Mouse (Mus musculus) midbrain, embryonic 13.5 days (tissue): Measurements from ENCODE around the gene Pigr. TPM values are rescaled to one million over a fixed set of nuclear protein-coding genes. Genes with fewer than 3 reads are reported as not detected.

ENCODE experiments used
- ATAC-seq: fragments of 200-750 bp; cut with Nextera tagmentation; 2 replicates; pipeline ENCODE4 v1.8.0; 2017; ENCODE audit warnings: mild to moderate bottlenecking, moderate TSS enrichment, moderate library complexity
- H3K27ac ChIP-seq: fragments of 300-500 bp; sonication (generic); 2 replicates; pipeline ENCODE4 v1.5.1; 2015; ENCODE audit warnings: inconsistent platforms, mild to moderate bottlenecking, moderate library complexity
- H3K27me3 ChIP-seq: fragments of 300-500 bp; sonication (generic); 2 replicates; pipeline ENCODE4 v1.6.1; 2015; ENCODE audit warnings: mild to moderate bottlenecking, inconsistent platforms
- H3K36me3 ChIP-seq: fragments of 300-500 bp; sonication (generic); 2 replicates; pipeline ENCODE4 v1.6.1; 2015; ENCODE audit warnings: mild to moderate bottlenecking, inconsistent platforms
- H3K4me1 ChIP-seq: fragments of 300-500 bp; sonication (generic); replicated peaks from 2 replicates; pipeline ENCODE4 v1.6.1; 2015; ENCODE audit warnings: inconsistent platforms
- H3K4me2 ChIP-seq: fragments of 300-500 bp; sonication (generic); replicated peaks from 2 replicates; pipeline ENCODE4 v1.6.1; 2015; ENCODE audit warnings: moderate library complexity, mild to moderate bottlenecking, inconsistent platforms
- H3K4me3 ChIP-seq: fragments of 300-500 bp; sonication (generic); replicated peaks from 2 replicates; pipeline ENCODE4 v1.5.1; 2015; ENCODE audit warnings: mild to moderate bottlenecking, inconsistent platforms
- H3K9ac ChIP-seq: fragments of 300-500 bp; sonication (generic); replicated peaks from 2 replicates; pipeline ENCODE4 v1.6.1; 2015; ENCODE audit warnings: mild to moderate bottlenecking, inconsistent platforms
- H3K9me3 ChIP-seq: fragments of 300-500 bp; sonication (generic); 2 replicates; pipeline ENCODE4 v1.6.1; 2016; ENCODE audit warnings: mild to moderate bottlenecking, inconsistent platforms
- WGBS: fragments of 180-500 bp; shearing (Covaris S2); methylation state at CpG from one replicate; pipeline ENCODE4 v1.1.7; 2015; 5-methylcytosine and 5-hydroxymethylcytosine counted together
- polyA plus RNA-seq: library from polyadenylated mRNA; unstranded; fragments of >200 nt; fragmentation: Nextera tagmentation; extraction: Ambion mirVana; gene quantifications from 2 replicates; pipeline ENCODE4 v1.2.1, GENCODE M21; 2015

The Pigr gene
- polyA plus RNA-seq, 1 experiment from 2014 or later = not detected

DNA sequence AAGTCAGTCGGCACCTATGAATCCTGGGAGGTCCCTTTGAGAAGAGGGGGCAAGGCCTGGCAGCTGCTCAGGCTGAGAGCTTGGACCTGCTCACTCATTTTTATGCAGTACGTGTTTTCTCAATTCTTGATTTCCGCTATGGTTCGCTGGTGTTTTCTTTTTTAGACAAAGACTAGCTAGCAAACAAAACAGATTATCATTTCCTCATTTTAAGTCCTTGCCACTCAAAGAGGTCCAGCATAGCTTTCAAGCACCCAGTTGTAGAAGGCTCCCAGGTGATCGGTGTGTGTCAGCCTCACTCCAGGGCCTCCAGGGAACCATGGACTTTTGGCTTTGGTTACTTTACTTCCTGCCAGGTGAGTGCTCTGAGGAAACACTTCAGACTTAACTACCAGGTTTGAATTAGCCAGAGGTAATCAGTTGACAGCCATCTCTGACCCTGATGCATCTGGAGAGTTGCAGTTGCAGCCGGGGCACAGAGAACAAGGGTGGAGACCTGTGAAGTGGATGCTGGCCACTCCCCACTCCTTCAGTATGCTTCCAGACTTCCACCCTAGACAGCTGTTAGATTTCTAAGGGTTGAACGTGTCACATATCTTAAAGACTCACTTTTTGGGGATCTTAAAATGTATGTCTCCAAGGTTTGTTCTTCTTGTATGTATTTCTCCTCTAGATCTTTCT, 39.2 kb downstream of the Pigr start, which contains the start of gene Fcmr:
TSS of gene Fcmr (plus strand) at position 129 of the 681 bp plus-strand sequence.
- no peak within 1 kb of the TSS for H3K9ac ChIP-seq
- no peaks in the 10 kb centered on the region for H3K4me1 ChIP-seq
- H3K9me3 ChIP-seq = no peaks in the 10 kb centered on the region
- no peak within 1 kb of the TSS for H3K27ac ChIP-seq
- no peaks in the 10 kb centered on the region for H3K36me3 ChIP-seq
- H3K4me2 ChIP-seq = no peak within 1 kb of the TSS
- H3K4me3 ChIP-seq = no peak within 1 kb of the TSS
- 78% methylated on average over 7 of the region's 7 CpGs for WGBS
- H3K27me3 ChIP-seq = no peaks in the 10 kb centered on the region
- no peak for ATAC-seq

DNA sequence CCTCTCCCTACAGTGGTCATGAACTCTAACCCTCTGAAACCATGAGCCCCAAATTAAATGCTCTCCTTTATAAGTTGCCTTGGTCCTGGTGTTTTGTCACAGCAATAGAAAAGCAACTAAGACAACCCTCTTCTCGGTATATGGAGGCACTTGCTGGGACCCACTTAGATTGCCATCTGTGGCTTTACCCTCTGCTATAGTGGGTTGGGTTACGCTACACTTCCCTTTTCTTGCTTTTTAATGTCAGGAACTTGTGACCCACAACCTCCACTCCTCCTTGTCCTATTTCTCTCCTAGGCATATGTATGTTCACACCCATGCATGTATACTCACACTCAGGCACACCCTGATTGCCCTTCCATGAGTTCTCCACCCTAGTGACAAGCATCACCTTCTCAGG, 46.4 kb downstream of the Pigr start:
- H3K4me3 ChIP-seq = no peak overlapping the region
- H3K36me3 ChIP-seq = no peaks in the 10 kb centered on the region
- H3K4me2 ChIP-seq = no peak overlapping the region
- ATAC-seq = no peak
- H3K9me3 ChIP-seq = no peaks in the 10 kb centered on the region
- WGBS = 95% methylated on average over 2 of the region's 2 CpGs
- peaks cover 8% of the 10 kb centered on the region for H3K27me3 ChIP-seq
- no peak overlapping the region for H3K27ac ChIP-seq
- H3K4me1 ChIP-seq = peaks cover under 1% of the 10 kb centered on the region; the same call in 1 of the 2 replicates
- H3K9ac ChIP-seq = no peak overlapping the region

DNA sequence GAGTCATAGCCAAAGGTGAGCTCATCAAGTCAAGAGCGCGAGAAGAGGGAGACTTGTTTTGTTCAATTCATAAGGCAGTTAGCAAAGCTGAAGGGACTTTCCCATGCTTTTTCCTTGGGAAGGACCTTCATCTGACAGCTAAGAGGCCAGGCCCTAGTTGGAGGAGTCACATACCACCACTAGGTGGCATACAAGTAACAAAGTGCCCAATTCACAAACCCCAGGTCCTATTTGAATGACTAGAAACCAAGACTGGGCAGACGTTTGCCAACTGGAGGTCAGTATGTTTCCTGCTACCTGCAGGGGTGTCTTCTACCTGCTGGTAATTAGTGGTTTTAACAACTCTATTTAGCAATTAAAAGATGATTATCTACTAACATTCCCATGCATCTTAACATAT, 48.7 kb downstream of the Pigr start:
- Histone ChIP-seq H3K4me2 (no peak overlapping the region), H3K4me1 (peaks cover 6% of the 10 kb centered on the region; the same call in 1 of the 2 replicates), H3K36me3 (no peaks in the 10 kb centered on the region), H3K9me3 (no peaks in the 10 kb centered on the region), H3K4me3 (no peak overlapping the region), H3K9ac (no peak overlapping the region), H3K27ac (no peak overlapping the region), H3K27me3 (peaks cover 26% of the 10 kb centered on the region)
- 46% methylated on average over 3 of the region's 3 CpGs for WGBS
- ATAC-seq = no peak

DNA sequence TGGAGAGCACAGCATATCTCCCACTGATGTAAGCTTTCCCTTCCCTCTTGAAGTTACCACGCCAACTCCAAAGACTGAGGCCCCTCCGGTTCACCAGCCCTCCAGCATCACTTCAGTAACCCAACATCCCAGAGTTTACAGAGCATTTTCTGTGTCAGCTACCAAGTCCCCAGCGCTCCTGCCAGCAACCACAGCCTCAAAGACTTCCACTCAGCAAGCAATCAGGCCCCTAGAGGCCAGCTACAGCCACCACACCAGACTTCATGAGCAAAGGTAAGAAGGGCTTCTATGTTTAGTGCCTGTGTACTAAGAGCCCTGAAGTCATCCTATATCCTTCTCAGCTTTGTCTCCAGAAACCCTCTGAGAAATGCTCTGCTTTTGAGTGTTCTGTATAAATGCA, 49.4 kb downstream of the Pigr start:
- Histone ChIP-seq H3K36me3 (no peaks in the 10 kb centered on the region), H3K9ac (no peak overlapping the region), H3K9me3 (no peaks in the 10 kb centered on the region), H3K27ac (no peak overlapping the region), H3K27me3 (peaks cover 26% of the 10 kb centered on the region), H3K4me1 (peaks cover 6% of the 10 kb centered on the region; the same call in 1 of the 2 replicates), H3K4me3 (no peak overlapping the region), H3K4me2 (no peak overlapping the region)
- 72% methylated on average over 3 of the region's 3 CpGs for WGBS
- ATAC-seq = no peak

DNA sequence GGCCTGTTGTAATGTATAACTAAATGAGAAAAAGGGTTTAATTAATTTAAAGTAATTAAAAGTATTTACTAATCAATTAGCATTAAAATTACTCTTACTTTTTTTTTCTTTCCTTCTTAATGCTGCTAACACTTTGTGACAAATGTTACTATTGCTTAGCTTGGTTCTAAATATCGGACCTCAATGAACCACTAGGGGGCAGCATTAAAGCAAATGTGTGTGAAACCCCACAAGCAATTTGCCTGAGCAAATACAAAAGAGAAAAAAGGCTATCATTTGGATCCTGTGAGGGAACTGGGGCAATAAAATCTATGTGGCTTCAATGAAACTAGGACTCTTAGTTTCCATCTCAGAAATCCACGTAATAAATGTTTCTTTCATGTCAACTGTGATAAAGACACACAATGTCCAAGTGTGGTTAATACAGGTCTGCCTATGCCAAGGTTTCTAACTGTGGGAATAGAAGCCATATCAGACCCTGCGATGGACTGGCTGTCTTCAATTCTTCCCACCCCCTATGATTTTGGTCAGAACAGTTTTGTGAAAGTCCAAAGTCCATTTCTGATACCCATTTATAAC, 50.5 kb downstream of the Pigr start:
- WGBS = 29% methylated on average over 3 of the region's 3 CpGs
- no peak for ATAC-seq
- Histone ChIP-seq H3K9me3 (no peaks in the 10 kb centered on the region), H3K4me2 (no peak overlapping the region), H3K9ac (no peak overlapping the region), H3K4me3 (no peak overlapping the region), H3K27me3 (peaks cover 26% of the 10 kb centered on the region), H3K36me3 (no peaks in the 10 kb centered on the region), H3K27ac (no peak overlapping the region), H3K4me1 (peaks cover 6% of the 10 kb centered on the region; the same call in 1 of the 2 replicates)

DNA sequence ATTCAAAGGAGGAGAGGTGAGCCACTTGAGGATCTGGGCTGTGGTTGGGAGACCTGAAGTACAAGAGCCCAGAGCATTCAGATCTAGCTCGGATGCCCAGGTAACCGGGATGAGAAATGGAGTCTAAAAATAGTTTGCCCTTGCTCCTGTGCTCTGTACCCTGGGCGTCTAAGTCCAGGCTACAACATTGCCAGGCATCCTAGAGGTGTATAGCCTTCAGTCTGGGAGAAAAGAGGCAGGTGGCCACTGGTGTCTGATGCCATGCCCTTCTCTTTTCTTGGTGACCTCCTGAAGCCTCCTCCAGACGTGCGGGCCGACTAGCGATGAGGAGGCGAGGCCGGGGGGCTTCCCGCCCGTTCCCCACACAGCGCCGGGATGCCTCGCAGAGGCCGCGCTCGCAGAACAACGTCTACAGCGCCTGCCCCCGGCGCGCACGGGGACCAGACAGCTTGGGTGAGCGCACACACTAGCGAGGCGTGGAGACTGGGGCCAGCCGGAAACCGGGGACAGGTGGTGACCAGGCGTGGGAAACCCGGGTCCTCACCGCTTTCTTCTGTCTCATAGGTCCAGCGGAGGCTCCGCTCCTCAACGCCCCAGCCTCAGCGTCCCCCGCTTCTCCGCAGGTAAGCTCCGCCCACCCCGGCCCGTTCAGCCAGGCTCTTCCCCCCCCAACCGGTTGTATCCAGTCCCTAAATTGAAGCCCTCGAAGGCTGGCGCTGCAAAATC, 51.6 kb downstream of the Pigr start:
- WGBS = 3% methylated on average over 43 of the region's 43 CpGs

DNA sequence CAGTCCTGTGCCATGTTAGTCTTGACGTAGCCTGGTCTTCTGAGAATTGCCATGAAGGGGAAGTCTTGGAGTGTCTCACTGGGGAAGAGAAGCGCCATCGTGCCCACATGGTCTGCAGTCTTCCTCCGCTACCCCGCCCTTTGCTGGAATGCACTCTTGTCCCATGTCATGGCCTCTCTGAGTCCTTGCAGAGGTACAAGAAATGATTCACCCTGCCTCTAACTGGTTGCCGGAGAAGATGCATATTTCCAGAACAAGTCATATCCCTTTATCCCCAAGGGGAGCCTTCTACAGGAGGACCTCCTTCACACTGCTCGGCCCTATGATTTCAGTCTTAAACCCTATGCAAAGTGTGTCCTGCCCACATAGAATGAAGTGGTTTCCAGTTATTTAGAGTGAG, 53.4 kb downstream of the Pigr start:
- WGBS = 94% methylated on average over 7 of the region's 7 CpGs
- no peaks in the 10 kb centered on the region for H3K36me3 ChIP-seq
- ATAC-seq = no peak

More for the DNA sequence above, 51.6 kb downstream of the Pigr start:
- Histone ChIP-seq H3K27ac (no peak overlapping the region), H3K9me3 (no peaks in the 10 kb centered on the region), H3K4me1 (peaks cover 6% of the 10 kb centered on the region; the same call in 1 of the 2 replicates), H3K27me3 (peaks cover 26% of the 10 kb centered on the region), H3K9ac (peak overlapping the region; percentile 60), H3K4me3 (peak overlapping the region; percentile 49), H3K4me2 (peak overlapping the region; percentile 82), H3K36me3 (no peaks in the 10 kb centered on the region)
- peak; percentile 79 for ATAC-seq

DNA sequence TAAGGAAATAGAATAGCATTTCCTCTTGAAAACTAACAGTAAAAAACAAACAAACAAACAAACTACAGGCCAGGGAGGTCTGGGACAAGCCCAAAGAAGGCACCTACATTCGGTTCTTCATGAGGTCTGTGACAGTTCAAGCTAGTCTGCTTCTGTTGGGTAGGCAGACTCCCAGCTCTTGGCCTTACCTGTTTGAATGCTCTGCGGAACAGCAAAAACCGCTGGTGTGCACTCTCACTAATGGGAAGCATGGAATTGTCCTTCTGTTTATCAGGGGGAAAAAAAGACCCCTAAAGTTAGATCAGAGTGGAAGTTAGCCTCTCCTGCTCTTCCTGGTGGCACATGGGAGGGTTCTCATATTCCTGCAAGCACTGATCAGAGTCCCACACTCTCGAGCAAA, 56.7 kb downstream of the Pigr start:
- Histone ChIP-seq H3K9ac (no peak overlapping the region), H3K4me3 (no peak overlapping the region), H3K4me1 (peaks cover 3% of the 10 kb centered on the region; the same call in 1 of the 2 replicates), H3K9me3 (no peaks in the 10 kb centered on the region), H3K36me3 (no peaks in the 10 kb centered on the region), H3K4me2 (no peak overlapping the region), H3K27me3 (peaks cover 15% of the 10 kb centered on the region), H3K27ac (no peak overlapping the region)
- WGBS = 86% methylated on average over 4 of the region's 4 CpGs
- ATAC-seq = no peak

More for the DNA sequence above, 53.4 kb downstream of the Pigr start:
- H3K9me3 ChIP-seq = no peaks in the 10 kb centered on the region
- H3K4me3 ChIP-seq = no peak overlapping the region
- peaks cover 26% of the 10 kb centered on the region for H3K27me3 ChIP-seq
- H3K4me1 ChIP-seq = peaks cover 6% of the 10 kb centered on the region; the same call in 1 of the 2 replicates
- H3K9ac ChIP-seq = no peak overlapping the region
- no peak overlapping the region for H3K27ac ChIP-seq
- no peak overlapping the region for H3K4me2 ChIP-seq

DNA sequence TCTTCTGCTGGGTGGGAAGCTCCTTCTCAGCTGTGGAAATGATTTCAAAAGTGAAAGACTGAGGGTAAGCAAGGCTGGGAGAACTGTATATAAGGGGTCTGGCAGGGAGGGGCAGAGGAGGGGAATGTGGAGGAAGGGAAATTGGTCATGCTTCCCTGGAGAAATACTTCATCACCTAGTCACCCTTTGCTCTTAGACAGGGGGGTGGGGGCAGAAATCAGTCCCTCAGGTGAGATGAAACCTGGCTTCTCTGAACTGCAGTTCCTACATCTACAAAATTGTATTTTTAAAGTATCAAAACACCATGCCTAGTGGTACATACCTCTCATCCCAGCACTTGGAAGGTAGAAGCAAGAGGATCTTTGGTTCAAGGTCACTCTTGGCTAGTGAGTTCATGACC, 60.9 kb downstream of the Pigr start, which contains the start of gene Il24:
TSS of gene Il24 (minus strand) at position 101 of the 400 bp plus-strand sequence.
- no peak within 1 kb of the TSS for H3K27ac ChIP-seq
- no peaks in the 10 kb centered on the region for H3K27me3 ChIP-seq
- H3K4me2 ChIP-seq = no peak within 1 kb of the TSS
- no peak for ATAC-seq
- H3K36me3 ChIP-seq = no peaks in the 10 kb centered on the region
- H3K9me3 ChIP-seq = no peaks in the 10 kb centered on the region
- no peaks in the 10 kb centered on the region for H3K4me1 ChIP-seq
- no peak within 1 kb of the TSS for H3K4me3 ChIP-seq
- H3K9ac ChIP-seq = no peak within 1 kb of the TSS

DNA sequence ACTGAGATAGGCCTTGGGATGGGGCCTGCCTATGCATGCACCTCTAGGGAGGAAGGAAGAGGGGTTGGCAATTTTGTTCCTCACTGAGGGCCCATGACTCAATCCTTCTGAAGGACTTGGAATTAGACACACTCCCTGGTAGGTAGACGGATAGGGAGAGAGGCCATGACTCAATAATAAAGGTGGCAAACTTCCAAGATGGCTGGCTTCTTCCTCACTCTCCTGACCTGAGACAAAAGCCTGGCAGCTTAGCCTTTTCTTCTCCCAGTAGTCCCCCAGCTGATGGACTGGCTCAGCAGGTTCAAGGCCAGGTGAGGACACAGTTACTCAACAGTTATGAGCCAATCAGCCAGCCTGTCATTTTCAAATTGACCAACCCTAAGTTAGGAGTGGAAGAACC, 66.0 kb downstream of the Pigr start:
- no peaks in the 10 kb centered on the region for H3K36me3 ChIP-seq
- ATAC-seq = no peak
- no peaks in the 10 kb centered on the region for H3K4me1 ChIP-seq
- H3K27ac ChIP-seq = no peak overlapping the region
- no peak overlapping the region for H3K4me2 ChIP-seq
- no peaks in the 10 kb centered on the region for H3K9me3 ChIP-seq
- WGBS = 80% methylated on average over 1 of the region's 1 CpGs
- no peak overlapping the region for H3K9ac ChIP-seq
- H3K27me3 ChIP-seq = no peaks in the 10 kb centered on the region
- H3K4me3 ChIP-seq = no peak overlapping the region

DNA sequence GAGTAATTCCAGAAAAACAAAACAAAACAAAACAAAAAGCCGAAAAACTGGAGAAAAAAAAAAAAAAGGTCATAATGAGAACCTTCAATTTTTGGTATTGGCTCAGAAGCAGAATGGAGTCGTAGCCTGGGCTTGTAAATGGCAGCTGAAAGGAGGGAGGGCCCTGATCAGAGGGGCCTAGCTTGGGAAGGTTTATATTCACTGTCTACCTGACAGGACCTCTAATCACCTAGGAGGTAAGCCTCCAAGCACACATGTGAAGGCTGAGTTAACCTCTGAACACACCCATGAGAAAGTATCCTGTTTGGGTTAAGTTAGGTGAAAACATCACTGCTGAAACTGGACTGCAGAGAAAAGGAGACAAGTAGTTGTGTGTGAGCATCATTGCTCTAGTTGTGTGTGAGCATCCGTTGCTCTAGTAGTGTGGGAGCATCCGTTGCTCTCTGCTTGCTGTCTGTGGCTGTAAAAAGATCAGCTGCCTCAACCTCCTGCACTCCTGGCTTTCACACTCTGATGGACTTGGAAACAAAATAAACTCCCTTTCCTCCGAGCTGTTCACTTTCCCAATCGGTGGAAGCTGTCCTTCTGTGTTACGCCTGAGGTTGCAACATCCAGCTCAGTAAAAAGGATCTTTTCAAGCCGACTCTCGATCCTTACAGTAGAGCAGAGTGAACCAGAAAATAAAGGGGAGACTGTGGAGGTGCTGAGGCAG, 67.0 kb downstream of the Pigr start:
- H3K4me2 ChIP-seq = no peak overlapping the region
- no peaks in the 10 kb centered on the region for H3K4me1 ChIP-seq
- H3K36me3 ChIP-seq = no peaks in the 10 kb centered on the region
- 69% methylated on average over 9 of the region's 9 CpGs for WGBS
- H3K9me3 ChIP-seq = no peaks in the 10 kb centered on the region
- no peak overlapping the region for H3K27ac ChIP-seq
- H3K4me3 ChIP-seq = no peak overlapping the region
- H3K9ac ChIP-seq = no peak overlapping the region
- H3K27me3 ChIP-seq = no peaks in the 10 kb centered on the region
- no peak for ATAC-seq

DNA sequence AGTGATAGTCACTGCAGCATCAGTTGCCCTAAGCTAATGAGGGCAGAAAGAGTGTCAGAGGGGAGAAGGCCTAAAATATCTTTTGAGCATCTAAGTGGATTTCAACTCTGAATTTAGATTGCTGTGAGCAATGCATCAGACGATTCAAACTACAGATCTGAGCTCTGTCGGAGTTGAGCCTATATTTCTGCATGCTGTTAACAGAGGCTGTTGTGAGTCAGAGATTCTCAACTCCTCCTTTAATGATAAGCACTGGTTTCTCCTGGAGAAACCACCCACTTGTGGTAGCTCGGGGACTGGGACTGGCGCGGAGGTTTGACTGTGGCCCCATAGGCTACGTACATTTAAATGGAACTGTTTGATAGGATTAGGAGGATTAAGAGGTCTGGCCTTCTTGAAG, 68.0 kb downstream of the Pigr start:
- no peak overlapping the region for H3K4me2 ChIP-seq
- H3K9ac ChIP-seq = no peak overlapping the region
- H3K9me3 ChIP-seq = no peaks in the 10 kb centered on the region
- no peaks in the 10 kb centered on the region for H3K27me3 ChIP-seq
- no peak overlapping the region for H3K27ac ChIP-seq
- no peaks in the 10 kb centered on the region for H3K36me3 ChIP-seq
- no peak overlapping the region for H3K4me3 ChIP-seq
- no peaks in the 10 kb centered on the region for H3K4me1 ChIP-seq
- WGBS = 20% methylated on average over 6 of the region's 6 CpGs
- ATAC-seq = no peak
